In genomic region chr2:157132086-157132485, GRCm38 (mm10) we compare ENCODE assay signal across 33 mouse cellular contexts. TPM values are rescaled to one million over a fixed set of nuclear protein-coding genes. Genes with fewer than 3 reads are reported as not detected.
A peak's percentile ranks its signal among the peaks of the same experiment; 100 is the strongest.
DNase-seq lines count a peak whose midpoint lies in the region; ATAC-seq and TF ChIP-seq lines count a peak whose summit lies in the region.
"Had no signal": no experiment of that assay in that cellular context is flagged by ENCODE, and none has a peak within 500 bp of the region (broad histone marks: within the 10 kb centered on the region; RNA-seq: fewer than 3 reads in every experiment).

No protein-coding gene starts in this region.

- H3K4me1 ChIP-seq in liver, embryonic 11.5 days (replicated peaks; ENCODE audit: control insufficient read depth, insufficient read depth, low read length), result peaks cover 11% of the 10 kb centered on the region
- peaks cover 18 to 26% of the 10 kb centered on the region in 2 experiments for H3K4me1 ChIP-seq in MEL (ENCODE audit: control insufficient read depth in 1 of 2, insufficient read depth in 2 of 2, low read length in 2 of 2)
- peaks cover 60% of the 10 kb centered on the region for H3K4me1 ChIP-seq in liver, embryonic 13.5 days (replicated peaks)
- peaks cover 11% of the 10 kb centered on the region for H3K4me1 ChIP-seq in hindbrain, embryonic 13.5 days (replicated peaks)
- H3K4me1 ChIP-seq: embryonic facial prominence, embryonic 12.5 days had no signal

- no peaks in the 10 kb centered on the region for H3K9me3 ChIP-seq in liver, embryonic 11.5 days (ENCODE audit: control insufficient read depth, low read length)
- no peaks in the 10 kb centered on the region for H3K9me3 ChIP-seq in MEL (replicated peaks; ENCODE audit: insufficient read depth, low read length)
- no peaks in the 10 kb centered on the region for H3K9me3 ChIP-seq in liver, embryonic 13.5 days (replicated peaks)
- H3K9me3 ChIP-seq in hindbrain, embryonic 13.5 days, result no peaks in the 10 kb centered on the region
- H3K9me3 ChIP-seq: embryonic facial prominence, embryonic 12.5 days; hindbrain, embryonic 15.5 days; intestine, embryonic 15.5 days; limb, embryonic 13.5 days; midbrain, embryonic 10.5 days; neural tube, embryonic 15.5 days had no signal

- 81% methylated on average over 1 of the region's 1 CpGs for WGBS in liver, embryonic 11.5 days
- WGBS in liver, embryonic 13.5 days (ENCODE audit: insufficient replicate concordance), result 89% methylated on average over 1 of the region's 1 CpGs
- 87% methylated on average over 1 of the region's 1 CpGs for WGBS in hindbrain, embryonic 13.5 days

- H3K79me2 ChIP-seq in MEL (ENCODE audit: control insufficient read depth, insufficient read depth, low read length, poor library complexity), result peaks cover 17% of the 10 kb centered on the region

- no peak overlapping the region for H3K27ac ChIP-seq in liver, embryonic 11.5 days (ENCODE audit: low read depth, low read length)
- no peak overlapping the region for H3K27ac ChIP-seq in MEL (ENCODE audit: control insufficient read depth, low read depth, low read length)
- H3K27ac ChIP-seq in liver, embryonic 13.5 days, result peak overlapping the region; percentile 19
- no peak overlapping the region for H3K27ac ChIP-seq in hindbrain, embryonic 13.5 days
- H3K27ac ChIP-seq: embryonic facial prominence, embryonic 12.5 days; hindbrain, embryonic 15.5 days; intestine, embryonic 15.5 days; limb, embryonic 13.5 days; midbrain, embryonic 10.5 days; neural tube, embryonic 15.5 days; stomach, postnatal 0 days had no signal

- ATAC-seq in liver, embryonic 11.5 days (replicated peaks; ENCODE audit: low FRiP score), result no peak
- no peak for ATAC-seq in liver, embryonic 13.5 days (ENCODE audit: low read depth)
- no peak for ATAC-seq in hindbrain, embryonic 13.5 days (ENCODE audit: low FRiP score)
- ATAC-seq: intestine, embryonic 15.5 days had no signal

- H3K9ac ChIP-seq in liver, embryonic 11.5 days (ENCODE audit: low read depth, low read length), result no peak overlapping the region
- H3K9ac ChIP-seq in MEL (ENCODE audit: control insufficient read depth, low read depth, low read length, poor library complexity, severe bottlenecking), result no peak overlapping the region
- H3K9ac ChIP-seq in liver, embryonic 13.5 days, result no peak overlapping the region; the same call in 1 of the 2 replicates
- H3K9ac ChIP-seq in hindbrain, embryonic 13.5 days, result no peak overlapping the region
- H3K9ac ChIP-seq: embryonic facial prominence, embryonic 12.5 days; hindbrain, embryonic 15.5 days; intestine, embryonic 15.5 days; limb, embryonic 13.5 days; lung, embryonic 14.5 days; neural tube, embryonic 15.5 days had no signal

- DNase-seq in liver, embryonic 11.5 days (ENCODE audit: low spot score), result peak; percentile 18
- DNase-seq in liver, result no peak
- peak; percentile 50 for DNase-seq in A20 (ENCODE audit: low read depth, low spot score)
- DNase-seq in MEL (ENCODE audit: low read depth, low spot score), result peak; percentile 35
- DNase-seq in liver, embryonic 13.5 days, result no peak
- DNase-seq in left cerebral cortex, adult 9 months (ENCODE audit: low spot score in 2 of 2), result no peak
- no peak for DNase-seq in frontal cortex, postnatal 14 days (ENCODE audit: low spot score in 2 of 2)
- DNase-seq: adrenal gland, postnatal 25 days; cerebellum, adult 18-20 months; cerebellum, postnatal 14 days; heart, postnatal 4 days; kidney, adult 9 months; kidney, postnatal 14 days; lung, embryonic 14.5 days; lung, postnatal 36 days; right cerebral cortex, adult 18-20 months; right cerebral cortex, postnatal 4 days had no signal

- TF ChIP-seq POLR2A in MEL (IDR thresholded peaks at IDR 0.05; ENCODE audit: control insufficient read depth in 1 of 2, insufficient read depth in 1 of 2, low read depth in 1 of 2, low read length in 2 of 2, poor library complexity in 1 of 2), result no peak

- H3K36me3 ChIP-seq in liver, embryonic 11.5 days (ENCODE audit: control insufficient read depth, insufficient read depth, low read length), result peaks cover 6% of the 10 kb centered on the region; the same call in 1 of the 2 replicates
- peaks cover 0 to 30% of the 10 kb centered on the region in 2 experiments; a peak in 2 of 4 replicates for H3K36me3 ChIP-seq in MEL (ENCODE audit: control insufficient read depth in 1 of 2, insufficient read depth in 2 of 2, low read length in 2 of 2)
- peaks cover 4% of the 10 kb centered on the region for H3K36me3 ChIP-seq in liver, embryonic 13.5 days
- peaks cover 2% of the 10 kb centered on the region; the same call in 1 of the 2 replicates for H3K36me3 ChIP-seq in hindbrain, embryonic 13.5 days
- H3K36me3 ChIP-seq: embryonic facial prominence, embryonic 12.5 days; hindbrain, embryonic 15.5 days; intestine, embryonic 15.5 days; neural tube, embryonic 15.5 days had no signal

- H3K27me3 ChIP-seq in liver, embryonic 11.5 days (replicated peaks; ENCODE audit: control insufficient read depth, insufficient read depth, low read length), result no peaks in the 10 kb centered on the region
- no peaks in the 10 kb centered on the region for H3K27me3 ChIP-seq in MEL (ENCODE audit: control insufficient read depth in 1 of 2, insufficient read depth in 2 of 2, low read length in 2 of 2)
- H3K27me3 ChIP-seq in liver, embryonic 13.5 days, result no peaks in the 10 kb centered on the region
- no peaks in the 10 kb centered on the region for H3K27me3 ChIP-seq in hindbrain, embryonic 13.5 days
- H3K27me3 ChIP-seq: embryonic facial prominence, embryonic 12.5 days; hindbrain, embryonic 15.5 days; intestine, embryonic 15.5 days; limb, embryonic 13.5 days; neural tube, embryonic 15.5 days had no signal

- no peak overlapping the region for H3K4me3 ChIP-seq in liver, embryonic 11.5 days (ENCODE audit: low read depth, low read length)
- no peak overlapping the region for H3K4me3 ChIP-seq in MEL (ENCODE audit: control insufficient read depth in 1 of 2, insufficient read depth in 1 of 2, low read depth in 2 of 2, low read length in 2 of 2)
- no peak overlapping the region for H3K4me3 ChIP-seq in liver, embryonic 13.5 days (replicated peaks)
- H3K4me3 ChIP-seq in hindbrain, embryonic 13.5 days, result no peak overlapping the region
- H3K4me3 ChIP-seq: embryonic facial prominence, embryonic 12.5 days; hindbrain, embryonic 15.5 days; intestine, embryonic 15.5 days; limb, embryonic 13.5 days; midbrain, embryonic 10.5 days; neural tube, embryonic 15.5 days had no signal

- no peak for TF ChIP-seq RAD21 in MEL (IDR thresholded peaks at IDR 0.05; ENCODE audit: low read depth, low read length)

- H3K4me2 ChIP-seq in liver, embryonic 11.5 days, result no peak overlapping the region; the same call in 1 of the 2 replicates
- H3K4me2 ChIP-seq in liver, embryonic 13.5 days, result peak overlapping the region; percentile 20
- no peak overlapping the region for H3K4me2 ChIP-seq in hindbrain, embryonic 13.5 days
- H3K4me2 ChIP-seq: embryonic facial prominence, embryonic 12.5 days; hindbrain, embryonic 15.5 days; intestine, embryonic 15.5 days; limb, embryonic 13.5 days; lung, embryonic 14.5 days; neural tube, embryonic 15.5 days had no signal

- peak in 1 of 2 experiments; percentile 46; a peak in 1 of 4 replicates for TF ChIP-seq EP300 in MEL (IDR thresholded peaks at IDR 0.05; ENCODE audit: low read depth in 1 of 2, low read length in 2 of 2)

- TF ChIP-seq CTCF in MEL (IDR thresholded peaks at IDR 0.05 in 2 of 3, conservative IDR thresholded peaks at IDR 0.05 in 1 of 3; ENCODE audit: control insufficient read depth in 1 of 3, insufficient read depth in 1 of 3, low read depth in 2 of 3, low read length in 3 of 3, poor library complexity in 1 of 3, severe bottlenecking in 1 of 3), result no peak

TF ChIP-seq in MEL, 35 proteins besides CTCF, POLR2A, EP300 and RAD21:
- TF ChIP-seq TAL1 (IDR thresholded peaks at IDR 0.05; ENCODE audit: low read length), result 0 out of 2 replicates have a peak, but pooled peaks have one; percentile 16
- no peak for TF ChIP-seq NELFE (IDR thresholded peaks at IDR 0.05; ENCODE audit: low read depth, low read length)

RNA-seq across cellular contexts. Expression of gene Samhd1, which starts 3.0 kb away (rescaled TPM):
- 33.1 and 33.2 TPM in 2 replicates for polyA plus RNA-seq in liver, embryonic 11.5 days (2014; fragmentation: Nextera tagmentation; extraction: Ambion mirVana)
- 15.7 and 19.7 TPM in 2 replicates for total RNA-seq in MEL (2012; rRNA removed)
- 10 to 100 TPM; 50.5 to 76.8 TPM for polyA plus RNA-seq in MEL (2012; ENCODE audit: insufficient read depth in 1 of 2, insufficient read length in 2 of 2, low read depth in 1 of 2, low replicate concordance in 2 of 2, missing spikeins in 1 of 2)
- polyA plus RNA-seq in liver, embryonic 13.5 days (2015; fragmentation: Nextera tagmentation; extraction: Ambion mirVana), result 19.4 and 21.5 TPM in 2 replicates
- 11.6 and 11.9 TPM in 2 replicates for polyA plus RNA-seq in hindbrain, embryonic 13.5 days (2015; fragmentation: Nextera tagmentation; extraction: Ambion mirVana)

RNA-seq across cellular contexts. Expression of gene Tldc2, which starts 45.2 kb away (rescaled TPM):
- polyA plus RNA-seq in liver, embryonic 11.5 days (2014; fragmentation: Nextera tagmentation; extraction: Ambion mirVana), result not detected in 2 replicates
- not detected in 2 replicates for total RNA-seq in MEL (2012; rRNA removed)
- polyA plus RNA-seq in MEL (2012; ENCODE audit: insufficient read depth in 1 of 2, insufficient read length in 2 of 2, low read depth in 1 of 2, low replicate concordance in 2 of 2, missing spikeins in 1 of 2), result not detected
- polyA plus RNA-seq in liver, embryonic 13.5 days (2015; fragmentation: Nextera tagmentation; extraction: Ambion mirVana), result not detected in 2 replicates
- not detected in 2 replicates for polyA plus RNA-seq in hindbrain, embryonic 13.5 days (2015; fragmentation: Nextera tagmentation; extraction: Ambion mirVana)
- total RNA-seq: adrenal gland, postnatal 25 days; gastrocnemius, adult 8-10 months; granulocyte monocyte progenitor cell, adult 5-6 weeks; heart, postnatal 4 days; layer of hippocampus, adult 18-20 months; layer of hippocampus, postnatal 14 days; left cerebral cortex, postnatal 14 days had no signal
- polyA plus RNA-seq: C2C12; embryonic facial prominence, embryonic 12.5 days; forebrain, embryonic 11.5 days; heart, embryonic 14.5 days; hindbrain, embryonic 15.5 days; intestine, embryonic 15.5 days; limb, embryonic 13.5 days; lung, embryonic 14.5 days; midbrain, embryonic 10.5 days; neural tube, embryonic 15.5 days; stomach, postnatal 0 days had no signal

RNA-seq across cellular contexts. Expression of gene Soga1, which starts 53.0 kb away (rescaled TPM):
- 4.0 and 5.3 TPM in 2 replicates for polyA plus RNA-seq in liver, embryonic 11.5 days (2014; fragmentation: Nextera tagmentation; extraction: Ambion mirVana)
- 0.20 and 0.50 TPM in 2 replicates for total RNA-seq in MEL (2012; rRNA removed)
- polyA plus RNA-seq in MEL (2012; ENCODE audit: insufficient read depth in 1 of 2, insufficient read length in 2 of 2, low read depth in 1 of 2, low replicate concordance in 2 of 2, missing spikeins in 1 of 2), result 1 to 10 TPM in 1 of 2 experiments, not detected in 1; 2.0 TPM
- 1.7 and 1.8 TPM in 2 replicates for polyA plus RNA-seq in liver, embryonic 13.5 days (2015; fragmentation: Nextera tagmentation; extraction: Ambion mirVana)
- polyA plus RNA-seq in hindbrain, embryonic 13.5 days (2015; fragmentation: Nextera tagmentation; extraction: Ambion mirVana), result 6.2 and 6.4 TPM in 2 replicates

Comparison
In these comparisons a context has a peak if more than half of its experiments do, and no peak if none do; other contexts are left out.
1. DNase-seq: peak in liver, embryonic 11.5 days (single experiment), A20 (single experiment) and MEL (single experiment); none in liver (single experiment), liver, embryonic 13.5 days (single experiment), left cerebral cortex, adult 9 months (0 of 2) and frontal cortex, postnatal 14 days (0 of 2).